Mouse (Mus musculus) CH12F3 (cell line): ENCODE measurements around the gene Ankrd31.
"Not testable (repeated sequence)": the region's sequence is repeated elsewhere in the genome, so short reads cannot be mapped to it uniquely, and the experiment has no call there.

Experiments used
- in situ Hi-C: fragments of 300-500 bp; cut with MboI; formaldehyde crosslinking; loops from 2 replicates; pipeline ENCODE4 v1.14.3; 2020; ENCODE audit warnings: low sequenced_read_pairs

The Ankrd31 gene

DNA sequence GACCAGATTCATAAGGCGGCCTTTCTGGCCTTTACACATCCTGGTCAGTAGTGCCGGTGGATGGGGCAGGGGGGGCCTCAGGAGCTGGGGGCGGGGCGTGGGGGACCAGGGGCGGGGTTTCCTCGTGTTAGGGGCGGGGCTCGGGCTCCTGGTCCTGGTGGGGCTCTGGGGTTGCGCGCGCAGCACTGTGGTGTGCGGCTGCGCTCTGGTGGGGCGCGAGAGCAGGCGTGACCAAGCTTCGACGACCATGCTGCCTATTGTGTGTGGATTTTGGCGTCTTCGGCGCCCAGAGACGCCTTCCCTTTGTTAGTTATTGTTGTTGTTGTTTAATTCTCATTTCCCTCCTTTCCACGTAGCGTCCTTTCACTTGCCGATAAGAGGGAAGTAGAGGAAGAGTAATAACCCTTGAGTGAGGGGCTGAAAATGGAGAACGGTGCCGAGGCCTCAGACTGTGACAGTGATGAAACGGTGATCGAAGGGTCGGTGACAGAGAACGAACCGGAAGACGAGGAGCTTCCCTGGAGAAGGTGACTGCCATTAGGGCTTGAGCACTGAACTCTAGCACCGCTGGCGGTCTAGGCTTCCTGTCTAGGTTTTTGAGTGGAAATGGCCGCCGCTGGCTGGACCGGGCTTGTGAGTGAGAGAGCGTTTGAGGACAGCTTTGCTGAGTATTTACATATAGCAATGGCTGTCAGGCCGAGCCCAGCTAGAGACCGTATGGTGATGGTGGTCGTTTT lies at the start of gene Ankrd31:
Gene Ankrd31 (plus strand): TSS at position 164 of the 737 bp plus-strand sequence.
- in situ Hi-C loops, result no loop called here

DNA sequence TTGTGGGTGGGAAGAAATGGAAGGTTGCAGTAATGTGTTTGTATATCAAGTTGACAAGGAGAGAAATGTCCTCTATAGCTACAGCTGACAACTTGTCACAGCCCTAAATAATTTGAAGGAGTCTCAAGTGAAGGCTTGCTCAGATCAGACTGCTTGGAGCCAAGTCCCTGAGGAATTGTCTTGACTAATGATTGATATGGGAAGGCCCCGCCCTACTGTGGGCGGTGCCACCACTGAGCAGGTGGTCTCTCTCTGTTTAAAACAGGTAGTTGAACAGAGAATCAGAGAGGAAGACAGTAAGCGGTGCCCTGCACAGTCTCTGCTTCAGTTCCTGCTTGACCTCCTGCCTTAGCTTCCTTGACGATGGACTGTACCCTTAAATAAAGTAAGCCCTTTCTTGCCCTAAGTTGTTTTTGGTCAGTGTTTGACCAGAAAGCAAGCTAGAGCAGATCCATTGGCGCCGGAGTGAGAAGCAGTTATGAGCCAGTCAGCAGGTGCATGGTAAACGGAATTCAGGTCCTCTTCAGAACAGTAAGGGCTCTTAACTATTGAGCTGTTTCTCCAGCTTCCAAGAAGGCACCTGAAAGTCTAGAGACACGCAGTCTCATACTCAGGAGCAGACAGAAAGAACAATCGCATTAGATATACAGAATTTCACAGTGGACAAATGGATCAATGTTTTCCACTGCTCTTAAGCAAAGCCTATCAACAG lies 45.3 kb upstream of the Ankrd31 start:
- in situ Hi-C loops, result no loop called here

DNA sequence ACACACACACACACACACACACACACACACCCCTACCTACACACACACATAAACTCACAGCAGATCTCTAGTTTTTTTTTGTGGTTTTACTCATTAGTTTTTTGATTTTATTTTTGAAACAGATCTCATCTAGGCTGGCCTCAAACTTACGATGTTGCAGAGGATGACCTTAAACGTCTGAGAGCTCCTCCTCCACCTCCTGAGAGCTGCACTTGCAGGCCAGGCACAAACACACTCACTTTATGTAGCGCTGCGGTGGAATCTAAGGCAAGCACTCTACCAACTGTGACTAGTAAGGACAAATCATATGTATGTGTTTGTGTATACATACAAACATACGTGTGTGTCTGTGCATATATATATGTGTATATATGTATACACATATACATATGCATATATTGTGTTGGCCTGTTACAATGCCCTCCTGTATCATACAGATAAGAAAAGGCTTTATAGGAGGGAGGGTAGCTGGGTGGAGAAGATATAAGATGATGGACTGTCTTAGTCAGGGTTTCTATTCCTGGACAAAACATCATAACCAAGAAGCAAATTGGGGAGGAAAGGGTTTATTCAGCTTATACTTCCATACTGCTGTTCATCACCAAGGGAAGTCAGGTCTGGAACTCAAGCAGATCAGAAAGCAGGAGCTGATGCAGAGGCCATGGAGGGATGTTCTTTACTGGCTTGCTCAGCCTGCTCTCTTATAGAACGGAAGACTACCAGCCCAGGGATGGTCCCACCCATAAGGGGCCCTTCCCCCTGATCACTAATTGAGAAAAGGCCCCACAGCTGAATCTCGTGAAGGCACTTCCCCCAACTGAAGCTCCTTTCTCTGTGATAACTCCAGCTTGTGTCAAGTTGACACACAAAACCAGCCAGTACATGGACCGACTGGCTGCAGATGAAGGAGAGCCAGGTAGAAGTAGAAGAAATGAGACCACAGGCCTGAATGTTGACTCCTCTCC lies 38.5 kb upstream of the Ankrd31 start:
- in situ Hi-C loops, result no loop called here

DNA sequence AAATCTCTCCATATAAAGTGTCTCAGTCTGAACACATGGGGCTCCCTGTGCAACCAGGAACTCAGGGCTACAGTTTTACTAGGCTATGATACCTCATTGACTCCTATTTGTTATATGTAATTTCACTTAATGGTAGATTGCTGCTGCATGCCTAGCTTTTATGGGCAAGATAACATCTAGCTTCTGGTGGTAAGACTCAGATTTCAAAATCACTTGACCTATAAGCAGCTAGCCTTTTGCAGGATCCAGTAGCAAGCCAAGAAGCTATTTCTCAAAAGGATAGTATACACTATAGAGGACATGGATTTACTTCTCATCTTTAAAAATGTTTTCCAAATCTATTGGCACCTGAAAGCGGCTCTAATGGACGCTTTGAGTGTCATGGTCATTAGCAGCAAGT lies 31.8 kb upstream of the Ankrd31 start:
- in situ Hi-C loops, result no loop called here

DNA sequence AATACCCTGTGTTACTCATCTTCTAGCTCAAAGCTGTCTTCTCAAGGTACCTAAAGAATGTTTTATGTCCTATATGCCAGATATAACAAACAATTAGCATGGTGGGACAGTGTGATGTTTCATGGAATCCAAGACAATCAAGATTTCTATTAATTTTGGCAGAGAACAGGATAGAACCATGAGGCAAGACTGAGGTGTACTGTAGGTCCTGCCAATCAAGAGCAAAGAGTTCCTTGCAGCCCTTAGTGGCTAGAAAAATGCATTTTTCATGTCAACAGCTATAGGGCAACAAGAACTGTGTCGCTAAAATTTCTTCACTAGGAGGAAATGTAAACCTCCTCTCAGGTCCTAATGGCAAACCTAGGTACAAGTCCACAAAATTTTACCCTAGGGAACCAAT lies 30.3 kb upstream of the Ankrd31 start:
- in situ Hi-C loops, result no loop called here

DNA sequence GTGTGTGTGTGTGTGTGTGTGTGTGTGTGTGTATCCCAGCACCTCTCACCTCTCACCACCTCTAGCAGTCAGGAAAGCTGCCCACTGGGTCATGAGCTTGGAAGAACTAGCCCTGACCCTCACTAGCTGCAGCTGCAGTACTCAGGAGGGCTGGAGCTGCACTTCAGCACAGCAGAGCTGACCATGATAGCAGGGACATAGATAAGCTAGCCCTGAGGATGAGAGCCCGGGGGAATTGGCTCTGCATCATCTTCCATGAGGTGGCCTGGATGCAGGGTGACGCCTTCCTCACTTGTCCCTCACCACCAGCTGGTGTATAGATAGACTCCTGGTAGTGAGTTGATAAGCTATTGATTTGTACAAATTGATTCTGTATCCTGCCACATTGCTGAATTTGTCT lies 28.1 kb upstream of the Ankrd31 start:
- in situ Hi-C loops, result no loop called here

DNA sequence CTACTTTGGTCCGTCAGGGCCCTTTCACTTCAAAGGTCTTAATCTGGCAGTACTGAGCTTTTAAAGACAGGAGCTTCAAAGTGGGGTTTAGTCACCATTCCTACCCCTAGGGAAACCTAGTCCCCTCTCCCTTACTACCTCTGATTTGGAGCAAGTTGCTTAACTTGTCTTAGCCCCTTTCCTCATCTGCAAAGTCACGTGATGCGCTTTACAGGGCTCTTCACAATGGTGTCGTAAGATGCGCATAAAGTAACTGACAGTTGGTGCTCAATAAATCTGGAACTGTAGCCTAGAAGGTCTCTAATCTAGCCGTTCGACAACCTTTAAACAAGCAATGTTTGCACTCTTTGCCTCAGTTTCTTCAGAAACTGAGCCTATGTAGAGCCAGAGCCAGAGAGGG lies 19.8 kb upstream of the Ankrd31 start:
- in situ Hi-C loops, result no loop called here

DNA sequence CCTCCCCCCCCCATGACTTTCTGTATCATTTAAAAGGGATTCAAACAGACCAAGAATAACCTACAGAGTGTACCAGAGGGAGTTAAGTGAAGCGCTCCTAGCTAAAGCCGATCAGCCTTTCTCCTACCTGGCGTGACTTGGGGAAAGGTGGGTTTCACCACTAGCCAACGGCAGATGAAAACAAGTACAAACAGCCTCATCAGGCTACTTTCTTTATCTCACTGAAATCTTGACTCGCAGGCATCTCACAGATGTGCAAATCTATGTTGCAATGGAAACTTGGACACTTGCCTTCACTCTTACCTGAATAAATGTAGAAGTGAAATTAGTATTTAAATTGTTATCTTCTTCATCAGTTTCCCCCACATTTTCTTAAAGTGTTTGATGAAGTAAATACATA lies 18.9 kb upstream of the Ankrd31 start:
- in situ Hi-C loops, result no loop called here

DNA sequence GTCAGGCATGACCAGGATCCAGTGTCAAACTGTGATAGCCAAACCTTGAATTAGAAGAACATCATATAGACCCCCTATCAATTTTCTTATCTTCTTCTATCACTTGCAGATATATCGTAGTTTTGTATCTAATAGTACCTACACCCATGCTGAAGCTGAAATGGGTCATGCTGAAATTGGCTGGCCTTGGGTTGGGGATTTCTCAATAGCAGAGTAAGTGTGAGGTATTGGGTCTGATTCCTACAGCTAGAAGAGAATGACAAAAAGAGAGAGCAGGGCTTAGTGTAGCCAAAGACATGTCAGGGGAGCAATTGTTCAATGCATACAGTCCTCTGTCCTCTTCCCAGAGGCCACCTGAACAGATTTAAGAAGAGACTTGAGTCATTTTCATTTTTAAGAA lies 18.0 kb upstream of the Ankrd31 start:
- in situ Hi-C loops, result no loop called here

DNA sequence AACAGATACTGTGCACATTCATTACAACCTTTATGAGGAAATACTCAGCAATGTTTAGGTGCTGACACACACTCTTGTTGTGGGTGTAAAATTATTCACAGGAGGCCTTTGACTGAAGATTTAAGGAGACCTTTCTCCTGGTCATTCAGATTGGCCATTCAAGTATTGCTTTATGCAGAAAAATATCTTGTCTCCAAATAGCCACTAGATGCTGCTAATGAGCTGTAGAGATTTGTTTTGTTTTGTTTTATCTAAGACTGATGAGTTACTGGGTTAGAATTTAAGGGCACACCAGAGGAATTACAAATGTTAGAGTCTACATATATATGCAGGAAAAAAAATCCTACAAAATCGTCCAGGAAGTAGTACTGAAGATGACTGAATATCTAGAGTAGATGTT lies 12.9 kb upstream of the Ankrd31 start:
- in situ Hi-C loops, result no loop called here

DNA sequence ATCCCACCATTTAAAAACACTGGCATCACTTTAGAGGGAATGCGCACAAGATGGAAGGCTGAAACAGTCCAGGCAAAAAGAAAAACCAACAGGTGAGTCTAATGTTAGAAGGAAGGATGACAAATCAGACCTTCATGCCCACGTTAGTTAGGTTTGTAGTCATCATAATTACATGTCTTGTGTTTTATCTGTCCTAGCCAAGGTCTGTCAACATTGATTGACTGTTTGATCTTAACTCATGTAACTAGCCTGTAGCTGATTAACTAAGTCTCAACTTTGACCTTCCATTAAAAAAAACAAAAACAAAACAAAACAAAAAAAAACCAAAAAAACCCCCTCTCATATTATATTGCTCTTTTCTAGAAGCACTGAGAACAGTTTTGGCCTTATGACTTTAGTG lies 7.9 kb upstream of the Ankrd31 start:
- in situ Hi-C loops, result no loop called here

DNA sequence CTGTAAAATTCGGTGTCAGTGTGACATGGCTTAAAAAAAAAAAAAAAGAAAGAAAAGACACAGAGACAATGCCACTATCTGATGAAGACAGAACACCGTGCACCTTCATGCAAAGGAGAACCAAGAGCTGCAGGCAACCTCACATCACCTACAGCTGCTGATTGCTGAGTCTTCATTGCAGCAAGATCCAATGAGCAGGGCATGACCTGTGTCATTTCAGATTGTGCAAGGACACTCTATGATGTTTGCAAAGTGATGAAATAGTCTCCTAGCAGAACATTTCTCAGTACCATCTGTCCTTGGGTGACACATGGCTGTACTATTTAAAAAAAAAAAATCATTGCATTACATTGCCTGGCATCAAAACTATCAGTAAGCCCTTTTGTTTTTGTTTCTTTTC lies 5.2 kb upstream of the Ankrd31 start:
- in situ Hi-C loops, result no loop called here

DNA sequence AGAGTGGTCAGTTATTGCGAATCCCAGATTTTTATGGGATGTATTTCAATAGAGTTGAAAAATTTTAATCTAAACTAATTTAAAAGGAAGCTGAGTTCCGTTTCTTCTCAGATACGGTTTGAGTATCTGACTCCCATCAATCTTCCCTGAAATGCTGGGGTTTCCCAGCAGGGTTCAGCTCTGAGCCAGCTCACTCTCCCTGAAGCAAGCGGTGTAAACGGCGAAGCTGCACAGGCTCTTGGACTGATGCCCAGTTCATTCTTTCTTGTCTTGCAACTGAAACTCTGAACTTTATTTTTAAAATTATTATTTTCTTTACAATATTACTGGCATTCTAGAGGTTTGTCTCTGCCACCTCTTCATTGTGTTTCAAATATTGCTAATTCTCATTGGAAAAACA lies 2.0 kb upstream of the Ankrd31 start:
- in situ Hi-C loops, result no loop called here

DNA sequence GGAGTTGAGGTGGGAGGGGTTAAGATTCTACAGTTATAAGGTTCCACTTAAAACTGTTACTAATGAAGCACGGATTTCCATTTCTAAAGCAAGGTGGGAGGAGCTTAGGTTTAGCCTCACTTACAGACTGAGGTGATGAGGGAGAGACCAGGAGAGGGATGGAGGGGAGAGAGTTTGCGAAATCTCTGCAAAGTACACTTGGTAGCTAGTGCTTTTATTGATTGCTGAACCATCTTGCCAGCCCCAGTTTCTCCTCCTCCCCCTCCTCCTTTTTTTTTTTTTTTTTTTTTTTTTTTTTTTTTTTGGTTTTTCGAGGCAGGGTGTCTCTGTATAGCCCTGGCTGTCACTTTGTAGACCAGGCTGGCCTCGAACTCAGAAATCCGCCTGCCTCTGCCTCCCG lies 1.8 kb downstream of the Ankrd31 start:
- in situ Hi-C loops, result no loop called here

DNA sequence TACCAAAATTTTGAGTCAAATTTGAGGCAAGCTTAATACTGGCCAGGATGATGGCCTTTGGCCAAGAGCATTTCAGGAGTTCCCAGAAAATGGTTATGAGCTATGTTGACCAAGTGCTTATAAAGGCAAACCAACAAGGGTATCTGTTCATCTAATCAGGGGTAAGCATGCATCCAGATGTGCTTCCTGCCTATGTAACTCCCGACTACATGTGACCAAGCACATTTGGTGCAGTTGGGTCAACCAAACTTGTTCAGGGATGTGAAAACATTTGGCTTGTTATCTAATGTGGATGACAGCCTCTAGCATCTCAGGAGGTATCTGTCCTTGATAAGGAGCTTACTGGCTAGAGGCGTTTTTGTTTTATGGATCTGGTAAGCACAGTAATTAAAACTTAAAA lies 12.8 kb downstream of the Ankrd31 start:
- in situ Hi-C loops, result no loop called here

DNA sequence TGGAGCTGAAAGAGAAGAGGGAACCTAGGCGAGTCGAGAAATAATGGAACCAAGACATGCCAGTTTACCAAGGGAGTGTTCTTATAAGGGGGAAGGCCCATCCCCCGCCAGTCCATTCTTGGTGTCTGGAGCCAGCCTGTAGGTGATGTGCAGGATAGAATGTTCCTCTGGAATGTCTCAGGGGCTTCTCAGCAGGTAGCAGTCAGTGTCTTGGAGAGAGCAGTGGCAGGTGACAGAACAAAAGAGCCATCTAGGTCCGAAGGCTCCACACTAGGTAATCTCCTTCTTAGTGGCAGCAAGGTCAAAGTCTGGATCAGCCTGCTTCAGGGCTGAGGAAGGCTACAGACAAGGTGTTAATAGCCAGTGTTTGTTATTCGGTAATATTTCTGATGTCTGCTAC lies 38.0 kb downstream of the Ankrd31 start:
- in situ Hi-C loops, result not testable (repeated sequence)

DNA sequence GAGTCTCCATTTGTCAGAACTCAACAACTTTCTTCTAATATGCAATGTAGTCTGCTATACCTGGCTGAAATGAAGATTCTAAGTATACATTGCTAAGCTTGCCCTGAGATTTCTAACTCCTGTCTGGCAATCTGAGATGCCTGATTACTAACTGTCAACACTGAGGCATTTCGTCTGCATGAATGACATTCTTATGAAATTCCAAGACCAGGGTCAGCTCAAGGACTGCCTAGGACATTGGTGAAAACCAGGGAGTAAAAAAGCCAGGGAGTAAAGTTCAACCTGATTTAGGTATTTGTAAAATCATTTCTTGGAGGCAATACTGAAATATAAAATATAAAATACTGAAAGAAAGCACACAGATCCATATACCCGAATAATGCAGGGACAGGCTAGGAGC lies 45.4 kb downstream of the Ankrd31 start:
- in situ Hi-C loops, result no loop called here

DNA sequence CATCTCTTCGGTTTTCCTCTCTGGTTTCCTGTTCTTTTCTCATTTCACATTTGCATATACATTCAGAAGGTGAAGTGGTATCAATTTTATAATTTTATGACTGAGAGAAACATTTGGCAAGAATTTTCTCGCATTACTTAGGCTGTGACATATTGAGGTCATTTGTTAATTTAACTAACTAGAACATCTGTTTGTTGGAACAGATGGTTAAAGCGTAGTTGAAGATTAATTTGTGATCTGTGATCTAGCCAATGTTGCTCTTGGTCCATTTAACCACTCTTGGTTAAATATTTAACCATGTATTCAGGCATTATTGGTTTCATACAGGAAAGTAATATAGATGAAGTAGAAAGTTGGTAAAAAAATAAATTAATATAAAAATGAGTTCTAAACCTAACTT lies 47.2 kb downstream of the Ankrd31 start:
- in situ Hi-C loops, result no loop called here

DNA sequence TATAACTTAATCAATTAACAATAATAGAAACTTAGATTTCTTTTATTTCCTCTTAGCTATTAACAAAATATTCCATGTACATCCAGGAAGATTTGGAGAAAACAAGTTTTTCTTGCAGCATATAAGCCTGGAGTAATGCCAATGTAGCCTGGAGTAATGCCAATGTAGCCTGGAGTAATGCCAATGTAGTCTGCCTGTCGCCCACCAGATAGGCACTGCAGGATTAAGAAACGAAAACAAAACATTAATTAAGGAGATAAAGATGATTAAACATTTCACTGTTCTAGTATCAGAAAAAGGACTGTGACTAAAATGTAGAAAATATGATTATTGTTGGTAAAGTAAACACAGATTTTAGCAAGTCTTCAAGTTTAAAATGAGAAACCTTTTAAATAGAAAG lies 49.4 kb downstream of the Ankrd31 start:
- in situ Hi-C loops, result no loop called here

DNA sequence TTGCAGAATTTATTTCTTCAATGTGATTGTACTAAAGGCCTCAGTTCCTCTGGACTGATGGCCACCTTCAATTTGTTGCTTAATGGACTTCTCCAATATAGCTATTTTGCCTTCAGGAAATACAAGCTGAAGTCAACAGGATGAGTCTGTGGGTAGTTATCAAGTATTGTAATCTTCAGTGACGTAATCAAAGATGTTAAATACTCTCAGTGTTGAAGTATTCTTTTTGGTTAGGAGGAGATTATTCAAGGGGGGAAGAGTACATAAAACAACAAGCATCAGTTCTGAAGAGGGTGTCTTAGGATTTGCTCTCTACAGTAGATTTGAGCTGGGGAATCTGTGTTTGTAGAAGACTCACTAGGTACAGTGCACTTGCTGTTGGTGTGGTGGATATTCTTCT lies 101.7 kb downstream of the Ankrd31 start:
- in situ Hi-C loops, result no loop called here

DNA sequence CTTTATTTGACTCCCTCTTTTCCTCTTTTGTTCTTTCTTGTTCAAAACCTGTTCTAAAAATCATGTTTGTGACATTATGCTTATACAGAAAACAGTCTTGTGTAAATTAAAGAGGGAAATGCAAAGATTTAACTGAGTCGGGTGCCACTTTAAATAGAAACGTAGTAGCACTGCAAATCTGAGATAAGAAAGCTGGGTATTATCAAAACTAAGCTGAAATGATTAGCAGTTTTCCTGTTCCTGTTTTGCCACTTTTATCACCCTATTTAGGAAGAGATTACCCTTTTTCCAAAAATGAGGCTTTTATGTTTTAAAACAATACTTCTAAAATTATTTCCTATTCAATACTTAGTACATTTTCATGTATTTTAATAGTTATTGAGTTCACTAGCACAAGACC lies 104.1 kb downstream of the Ankrd31 start:
- in situ Hi-C loops, result no loop called here

DNA sequence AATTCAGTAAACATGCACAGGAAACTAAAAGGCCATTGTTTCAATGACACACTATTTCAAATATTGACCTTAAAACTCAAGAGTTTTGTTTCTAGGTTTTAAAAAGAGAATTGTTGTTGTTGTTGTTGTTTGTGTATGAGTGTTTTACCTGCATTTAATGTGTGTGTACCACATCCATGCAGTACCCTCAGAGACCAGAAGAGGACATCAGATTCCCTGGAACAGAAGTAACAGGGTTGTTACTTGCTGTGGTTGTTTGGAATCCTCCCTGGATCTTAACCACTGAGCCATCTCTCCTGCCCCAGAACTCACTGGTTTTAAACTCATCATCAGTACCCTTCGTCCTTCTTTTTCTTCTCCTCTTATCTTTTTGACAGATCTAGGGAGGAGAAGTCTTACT lies 105.2 kb downstream of the Ankrd31 start:
- in situ Hi-C loops, result no loop called here
